Mouse (Mus musculus) heart, embryonic 11.5 days (tissue): Measurements from ENCODE around the gene Olfr818. TPM values are rescaled to one million over a fixed set of nuclear protein-coding genes. Genes with fewer than 3 reads are reported as not detected.

ENCODE experiments used
- polyA plus RNA-seq: library from polyadenylated mRNA; unstranded; fragments of >200 nt; fragmentation: Nextera tagmentation; extraction: Ambion mirVana; gene quantifications from 2 replicates; pipeline ENCODE4 v1.2.1, GENCODE M21; 2014

Olfr818 gene
- polyA plus RNA-seq, 1 experiment from 2014 or later = not detected

Other genes starting within 250 kb of the Olfr818 start
- not detected in 2 replicates for gene Olfr804, start 245.9 kb downstream of the Olfr818 start, polyA plus RNA-seq
- gene Olfr805, start 219.7 kb downstream of the Olfr818 start, polyA plus RNA-seq = not detected in 2 replicates
- gene Olfr806, start 207.2 kb downstream of the Olfr818 start, polyA plus RNA-seq = not detected in 2 replicates
- gene Olfr807, start 191.3 kb downstream of the Olfr818 start, polyA plus RNA-seq = not detected in 2 replicates
- gene Olfr808, start 183.6 kb downstream of the Olfr818 start, polyA plus RNA-seq = not detected in 2 replicates
- gene Olfr809, start 174.5 kb downstream of the Olfr818 start, polyA plus RNA-seq = not detected in 2 replicates
- not detected in 2 replicates for gene Olfr810, start 154.2 kb downstream of the Olfr818 start, polyA plus RNA-seq
- gene Olfr811, start 144.7 kb downstream of the Olfr818 start, polyA plus RNA-seq = not detected in 2 replicates
- not detected in 2 replicates for gene Olfr812, start 103.0 kb downstream of the Olfr818 start, polyA plus RNA-seq
- gene Olfr813, start 93.7 kb downstream of the Olfr818 start, polyA plus RNA-seq = not detected in 2 replicates
- not detected in 2 replicates for gene Olfr814, start 69.2 kb downstream of the Olfr818 start, polyA plus RNA-seq
- not detected in 2 replicates for gene Olfr815, start 43.2 kb downstream of the Olfr818 start, polyA plus RNA-seq
- gene Olfr816, start 33.5 kb downstream of the Olfr818 start, polyA plus RNA-seq = not detected in 2 replicates
- gene Olfr819, start 18.2 kb upstream of the Olfr818 start, polyA plus RNA-seq = not detected in 2 replicates
- gene Olfr247, start 27.0 kb upstream of the Olfr818 start, polyA plus RNA-seq = not detected in 2 replicates
- gene Gm10310, start 36.0 kb upstream of the Olfr818 start, polyA plus RNA-seq = not detected in 2 replicates
- gene Olfr820, start 63.5 kb upstream of the Olfr818 start, polyA plus RNA-seq = not detected in 2 replicates
- gene Olfr821, start 81.2 kb upstream of the Olfr818 start, polyA plus RNA-seq = not detected in 2 replicates
- not detected in 2 replicates for gene Olfr822, start 122.1 kb upstream of the Olfr818 start, polyA plus RNA-seq
- not detected in 2 replicates for gene Olfr823, start 166.3 kb upstream of the Olfr818 start, polyA plus RNA-seq
- gene Olfr824, start 180.9 kb upstream of the Olfr818 start, polyA plus RNA-seq = not detected in 2 replicates
- gene Olfr825, start 217.7 kb upstream of the Olfr818 start, polyA plus RNA-seq = not detected in 2 replicates
- gene Olfr826, start 235.1 kb upstream of the Olfr818 start, polyA plus RNA-seq = not detected in 2 replicates